ENCODE assay signal across 8 mouse cellular contexts in genomic region chr4:137276443-137277165, GRCm38 (mm10). TPM values are rescaled to one million over a fixed set of nuclear protein-coding genes. Genes with fewer than 3 reads are reported as not detected.
DNase-seq lines count a peak whose midpoint lies in the region; ATAC-seq and TF ChIP-seq lines count a peak whose summit lies in the region.

No protein-coding gene starts in this region.

- no peaks in the 10 kb centered on the region for H3K9me3 ChIP-seq in forebrain, embryonic 10.5 days
- no peaks in the 10 kb centered on the region for H3K9me3 ChIP-seq in intestine, postnatal 0 days (ENCODE audit: control insufficient read depth)
- no peaks in the 10 kb centered on the region for H3K9me3 ChIP-seq in neural tube, embryonic 14.5 days (ENCODE audit: control insufficient read depth, low read length)

- TF ChIP-seq CTCF in layer of hippocampus, adult 2 months (conservative IDR thresholded peaks at IDR 0.05), result no peak
- TF ChIP-seq CTCF in intestine, postnatal 0 days (IDR thresholded peaks at IDR 0.05; ENCODE audit: low read depth), result no peak

- no peak for ATAC-seq in intestine, postnatal 0 days
- peak; percentile 15; the same call in 1 of the 2 replicates for ATAC-seq in neural tube, embryonic 14.5 days (ENCODE audit: low read depth)
- ATAC-seq in monocyte, adult 5-6 weeks (replicated peaks; ENCODE audit: insufficient number of reproducible peaks, low FRiP score, low TSS enrichment, poor library complexity, severe bottlenecking), result no peak

- 1% methylated on average over 46 of the region's 46 CpGs for WGBS in forebrain, embryonic 10.5 days
- WGBS in intestine, postnatal 0 days, result 1% methylated on average over 41 of the region's 46 CpGs
- WGBS in neural tube, embryonic 14.5 days, result 2% methylated on average over 19 of the region's 46 CpGs

- DNase-seq in layer of hippocampus, adult 2 months (ENCODE audit: low spot score in 2 of 2), result no peak
- DNase-seq in layer of hippocampus, adult 9-10 months (ENCODE audit: low spot score), result no peak
- peak; percentile 30 for DNase-seq in forebrain, embryonic 10.5 days (ENCODE audit: extremely low spot score, low spot score)
- no peak for DNase-seq in Muller cell, postnatal 12 days (ENCODE audit: inconsistent ontology term)
- DNase-seq in left cerebral cortex, adult 9 months (ENCODE audit: low spot score in 2 of 2), result no peak

- no peaks in the 10 kb centered on the region for H3K36me3 ChIP-seq in forebrain, embryonic 10.5 days (replicated peaks)
- no peaks in the 10 kb centered on the region for H3K36me3 ChIP-seq in intestine, postnatal 0 days (ENCODE audit: control insufficient read depth, insufficient read depth)
- no peaks in the 10 kb centered on the region for H3K36me3 ChIP-seq in neural tube, embryonic 14.5 days (ENCODE audit: control insufficient read depth, insufficient read depth, low read length)

- H3K27me3 ChIP-seq in forebrain, embryonic 10.5 days (ENCODE audit: poor library complexity, severe bottlenecking), result peaks cover 97% of the 10 kb centered on the region
- peaks cover 39% of the 10 kb centered on the region for H3K27me3 ChIP-seq in intestine, postnatal 0 days (replicated peaks; ENCODE audit: control insufficient read depth, insufficient read depth, low read length)
- no peaks in the 10 kb centered on the region; the same call in 1 of the 2 replicates for H3K27me3 ChIP-seq in neural tube, embryonic 14.5 days (ENCODE audit: control insufficient read depth, insufficient read depth, low read length)

- no peak overlapping the region; the same call in 1 of the 2 replicates for H3K27ac ChIP-seq in layer of hippocampus, adult 2 months
- H3K27ac ChIP-seq in forebrain, embryonic 10.5 days, result peak overlapping the region; percentile 69
- H3K27ac ChIP-seq in intestine, postnatal 0 days (ENCODE audit: low read depth, low read length), result no peak overlapping the region
- 0 out of 2 replicates have a peak overlapping the region, but pooled peaks have one; percentile 16 for H3K27ac ChIP-seq in neural tube, embryonic 14.5 days (ENCODE audit: low read depth, low read length)

- peak overlapping the region; percentile 48 for H3K4me3 ChIP-seq in layer of hippocampus, adult 2 months
- H3K4me3 ChIP-seq in forebrain, embryonic 10.5 days, result peak overlapping the region; percentile 65
- peak overlapping the region; percentile 51 for H3K4me3 ChIP-seq in intestine, postnatal 0 days (ENCODE audit: low read depth, low read length)
- H3K4me3 ChIP-seq in neural tube, embryonic 14.5 days (ENCODE audit: low read depth, low read length), result peak overlapping the region; percentile 57

- no peak overlapping the region; the same call in 1 of the 2 replicates for H3K9ac ChIP-seq in intestine, postnatal 0 days (ENCODE audit: low read depth, low read length)
- peak overlapping the region; percentile 62 for H3K9ac ChIP-seq in neural tube, embryonic 14.5 days (replicated peaks; ENCODE audit: low read depth, low read length)

- H3K4me2 ChIP-seq in intestine, postnatal 0 days (replicated peaks; ENCODE audit: low read depth), result peak overlapping the region; percentile 95
- peak overlapping the region; percentile 94 for H3K4me2 ChIP-seq in neural tube, embryonic 14.5 days (ENCODE audit: low read depth, low read length)

- H3K4me1 ChIP-seq in forebrain, embryonic 10.5 days, result peaks cover 55% of the 10 kb centered on the region
- H3K4me1 ChIP-seq in intestine, postnatal 0 days (replicated peaks; ENCODE audit: control insufficient read depth, insufficient read depth, low read length), result 0 out of 2 replicates have a peak, but pooled peaks cover 3% of the 10 kb centered on the region
- H3K4me1 ChIP-seq in neural tube, embryonic 14.5 days (ENCODE audit: control insufficient read depth, insufficient read depth, low read length), result peaks cover 8% of the 10 kb centered on the region; the same call in 1 of the 2 replicates

RNA-seq across cellular contexts. Expression of gene Wnt4, which starts 0.7 kb away (rescaled TPM):
- total RNA-seq in layer of hippocampus, adult 2 months (2021), result 1 to 10 TPM; 5.2 to 6.6 TPM
- 0.81 and 0.84 TPM in 2 replicates for polyA plus RNA-seq in forebrain, embryonic 10.5 days (2016; fragmentation: Nextera tagmentation; extraction: Ambion mirVana)
- polyA plus RNA-seq in intestine, postnatal 0 days (2015; fragmentation: Nextera tagmentation; extraction: Ambion mirVana), result 2.1 and 2.4 TPM in 2 replicates
- 1.7 and 3.5 TPM in 2 replicates for polyA plus RNA-seq in neural tube, embryonic 14.5 days (2014; fragmentation: Nextera tagmentation; extraction: Ambion mirVana)
- total RNA-seq in monocyte, adult 5-6 weeks (2017), result not detected in 3 replicates

Comparison
In these comparisons a context has a peak if more than half of its experiments do, and no peak if none do; other contexts are left out.
1. H3K27ac ChIP-seq: peak in forebrain, embryonic 10.5 days (single experiment) and neural tube, embryonic 14.5 days (single experiment); none in layer of hippocampus, adult 2 months (single experiment) and intestine, postnatal 0 days (single experiment).
2. Peak in every context shown above with its lines, with median percentiles within 50 percentile points of each other: H3K4me3 ChIP-seq.